Mouse (Mus musculus): ENCODE measurements around the gene Ccser1. TPM values are rescaled to one million over a fixed set of nuclear protein-coding genes. Genes with fewer than 3 reads are reported as not detected.

Gene Ccser1
- polyA plus RNA-seq (2015; fragmentation: Illumina TruSeq; extraction: RNeasy Lipid Tissue Mini Kit (QIAGEN cat#74804); ENCODE audit: insufficient read depth, low read depth, low replicate concordance), result 3.9 TPM

DNA sequence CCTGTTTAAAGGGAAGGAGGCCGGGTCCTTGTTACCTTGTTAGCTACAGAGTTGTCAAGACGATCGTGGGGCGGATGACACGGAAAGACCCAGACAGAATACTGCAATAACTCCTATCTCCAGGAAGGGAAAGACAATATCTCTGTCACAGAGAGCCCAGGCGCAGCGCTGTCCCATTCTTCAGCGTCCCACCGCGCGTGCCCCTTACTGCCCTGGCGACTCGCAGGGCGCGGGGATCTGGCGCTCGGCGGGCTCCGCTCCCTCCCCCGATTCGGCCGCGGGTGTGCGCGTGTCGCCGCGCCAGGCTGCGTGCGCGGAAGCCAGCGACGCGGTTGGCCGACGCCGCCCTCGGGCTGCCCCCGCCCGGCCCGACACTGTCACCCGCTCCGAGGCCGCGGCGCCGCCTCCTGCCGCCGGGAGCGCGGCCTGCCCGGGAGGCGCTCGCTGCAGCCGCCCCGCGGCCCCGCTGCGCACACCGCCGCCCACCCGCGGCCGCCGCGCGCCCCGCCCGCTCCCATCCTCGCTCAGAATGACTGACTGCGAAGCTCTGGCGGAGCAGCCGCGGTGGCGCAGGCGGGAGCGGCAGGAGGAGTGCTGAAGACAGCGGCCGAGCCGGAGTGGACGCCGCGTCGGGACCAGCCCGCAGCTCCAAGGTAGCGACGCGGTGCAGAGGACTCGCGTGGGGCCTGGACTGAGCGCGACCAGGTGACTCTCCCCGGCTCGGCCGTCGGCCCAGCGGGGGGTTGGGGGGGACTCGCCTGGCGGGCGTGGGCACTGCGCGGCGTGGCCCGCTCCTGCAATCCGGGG lies at the start of gene Ccser1:
Gene Ccser1 (plus strand): TSS at position 376 of the 807 bp plus-strand sequence.

Measured in pancreas, adult 10 weeks (tissue).